Mouse (Mus musculus) heart, embryonic 12.5 days (tissue): ENCODE data around the gene Krtdap. TPM values are rescaled to one million over a fixed set of nuclear protein-coding genes. Genes with fewer than 3 reads are reported as not detected.
"Not testable (repeated sequence)": the region's sequence is repeated elsewhere in the genome, so short reads cannot be mapped to it uniquely, and the experiment has no call there.

ENCODE experiments used
- ATAC-seq: fragments of 200-750 bp; cut with Nextera tagmentation; 2 replicates; pipeline ENCODE4 v1.8.0; 2017; ENCODE audit warnings: moderate TSS enrichment, moderate library complexity; ENCODE audit not compliant: insufficient number of reproducible peaks, low FRiP score
- H3K27ac ChIP-seq: fragments of 300-500 bp; sonication (generic); 2 replicates; pipeline ENCODE4 v1.5.1; 2016; ENCODE audit warnings: mild to moderate bottlenecking, moderate library complexity; ENCODE audit not compliant: poor library complexity, severe bottlenecking
- H3K27me3 ChIP-seq: fragments of 300-500 bp; sonication (generic); replicated peaks from 2 replicates; pipeline ENCODE4 v1.6.1; 2016; ENCODE audit warnings: mild to moderate bottlenecking, moderate library complexity
- H3K36me3 ChIP-seq: fragments of 300-500 bp; sonication (generic); 2 replicates; pipeline ENCODE4 v1.6.1; 2016; ENCODE audit warnings: mild to moderate bottlenecking, moderate library complexity
- H3K4me1 ChIP-seq: fragments of 300-500 bp; sonication (generic); replicated peaks from 2 replicates; pipeline ENCODE4 v1.6.1; 2016; ENCODE audit warnings: mild to moderate bottlenecking
- H3K4me2 ChIP-seq: fragments of 300-500 bp; sonication (generic); 2 replicates; pipeline ENCODE4 v1.6.1; 2016; ENCODE audit warnings: mild to moderate bottlenecking, moderate library complexity
- H3K4me3 ChIP-seq: fragments of 300-500 bp; sonication (generic); 2 replicates; pipeline ENCODE4 v1.5.1; 2016; ENCODE audit warnings: mild to moderate bottlenecking
- H3K9ac ChIP-seq: fragments of 300-500 bp; sonication (generic); 2 replicates; pipeline ENCODE4 v1.6.1; 2016; ENCODE audit warnings: mild to moderate bottlenecking, moderate library complexity
- H3K9me3 ChIP-seq: fragments of 300-500 bp; sonication (generic); replicated peaks from 2 replicates; pipeline ENCODE4 v1.6.1; 2016; ENCODE audit warnings: mild to moderate bottlenecking, moderate library complexity
- WGBS: fragments of 180-500 bp; shearing (Covaris S2); methylation state at CpG from one replicate; pipeline ENCODE4 v1.1.7; 2016; 5-methylcytosine and 5-hydroxymethylcytosine counted together
- polyA plus RNA-seq: library from polyadenylated mRNA; unstranded; fragments of >200 nt; fragmentation: Nextera tagmentation; extraction: Ambion mirVana; gene quantifications from 2 replicates; pipeline ENCODE4 v1.2.1, GENCODE M21; 2016

Krtdap gene
- not detected in 2 replicates for polyA plus RNA-seq

- peaks cover 35% of the 10 kb centered on the region for H3K27me3 ChIP-seq
- ATAC-seq = no peak
- 41% methylated on average over 15 of the region's 15 CpGs for WGBS
- H3K9ac ChIP-seq = no peak within 1 kb of the TSS
- no peaks in the 10 kb centered on the region for H3K4me1 ChIP-seq
- no peak within 1 kb of the TSS for H3K27ac ChIP-seq
- H3K9me3 ChIP-seq = no peaks in the 10 kb centered on the region
- no peak within 1 kb of the TSS for H3K4me3 ChIP-seq
- H3K4me2 ChIP-seq = no peak within 1 kb of the TSS
- H3K36me3 ChIP-seq = no peaks in the 10 kb centered on the region
Observed at GRCm38 (mm10) chr7:30787377-30788022, at the start of gene Krtdap. Gene Krtdap, plus strand, starts transcription at chr7:30787896.

- WGBS = 75% methylated on average over 2 of the region's 2 CpGs
- peaks cover 16% of the 10 kb centered on the region; the same call in 1 of the 2 replicates for H3K36me3 ChIP-seq
- H3K9me3 ChIP-seq, H3K9ac ChIP-seq, H3K4me1 ChIP-seq, ATAC-seq, H3K4me3 ChIP-seq, H3K4me2 ChIP-seq, H3K27me3 ChIP-seq, H3K27ac ChIP-seq: not testable (repeated sequence)
Observed at GRCm38 (mm10) chr7:30742570-30742969, 45.1 kb upstream of the Krtdap start.

GRCm38 (mm10) chr7:30743617-30744016, 44.1 kb upstream of the Krtdap start, which contains the start of gene Gapdhs:
Gene Gapdhs, minus strand, starts transcription at chr7:30743681.
- H3K36me3 ChIP-seq = 0 out of 2 replicates have a peak, but pooled peaks cover 11% of the 10 kb centered on the region
- H3K4me1 ChIP-seq, H3K27me3 ChIP-seq, H3K4me2 ChIP-seq, H3K4me3 ChIP-seq, H3K9ac ChIP-seq, ATAC-seq, H3K9me3 ChIP-seq, H3K27ac ChIP-seq: not testable (repeated sequence)
- 66% methylated on average over 4 of the region's 4 CpGs for WGBS

- no peak overlapping the region for H3K4me3 ChIP-seq
- no peak overlapping the region for H3K27ac ChIP-seq
- H3K36me3 ChIP-seq = 0 out of 2 replicates have a peak, but pooled peaks cover 11% of the 10 kb centered on the region
- no peak overlapping the region for H3K9ac ChIP-seq
- no peaks in the 10 kb centered on the region for H3K27me3 ChIP-seq
- peaks cover 2% of the 10 kb centered on the region; the same call in 1 of the 2 replicates for H3K9me3 ChIP-seq
- WGBS = 35% methylated on average over 4 of the region's 4 CpGs
- no peak for ATAC-seq
- H3K4me1 ChIP-seq = peaks cover 3% of the 10 kb centered on the region
- H3K4me2 ChIP-seq = no peak overlapping the region
Observed at GRCm38 (mm10) chr7:30744022-30744598, 43.6 kb upstream of the Krtdap start.

GRCm38 (mm10) chr7:30747525-30748204, 40.0 kb upstream of the Krtdap start:
- Histone ChIP-seq H3K27me3 (no peaks in the 10 kb centered on the region), H3K4me3 (no peak overlapping the region), H3K4me2 (no peak overlapping the region), H3K9ac (no peak overlapping the region), H3K9me3 (no peaks in the 10 kb centered on the region; the same call in 1 of the 2 replicates), H3K4me1 (peaks cover 3% of the 10 kb centered on the region), H3K27ac (no peak overlapping the region), H3K36me3 (no peaks in the 10 kb centered on the region)
- no peak for ATAC-seq
- 85% methylated on average over 7 of the region's 7 CpGs for WGBS

- no peak for ATAC-seq
- no peak overlapping the region for H3K4me3 ChIP-seq
- peaks cover 6% of the 10 kb centered on the region for H3K36me3 ChIP-seq
- no peak overlapping the region for H3K27ac ChIP-seq
- no peaks in the 10 kb centered on the region for H3K27me3 ChIP-seq
- H3K9me3 ChIP-seq = peaks cover 10% of the 10 kb centered on the region
- no peaks in the 10 kb centered on the region for H3K4me1 ChIP-seq
- no peak overlapping the region for H3K9ac ChIP-seq
- 71% methylated on average over 13 of the region's 13 CpGs for WGBS
- no peak overlapping the region for H3K4me2 ChIP-seq
Observed at GRCm38 (mm10) chr7:30749824-30750606, 37.7 kb upstream of the Krtdap start.

GRCm38 (mm10) chr7:30751086-30751669, 36.5 kb upstream of the Krtdap start, which contains the start of gene Sbsn:
Gene Sbsn, plus strand, starts transcription at chr7:30751471.
- whole genome bisulfite sequencing = 58% methylated on average over 5 of the region's 5 CpGs
- H3K9ac ChIP-seq = no peak within 1 kb of the TSS
- H3K4me2 ChIP-seq = no peak within 1 kb of the TSS

GRCm38 (mm10) chr7:30757001-30757400, 30.7 kb upstream of the Krtdap start:
- 64% methylated on average over 3 of the region's 3 CpGs for WGBS
- H3K27me3 ChIP-seq = no peaks in the 10 kb centered on the region
- peaks cover 14% of the 10 kb centered on the region for H3K36me3 ChIP-seq
- peaks cover 12% of the 10 kb centered on the region for H3K4me1 ChIP-seq
- ATAC-seq = no peak
- no peak overlapping the region for H3K9ac ChIP-seq
- H3K4me2 ChIP-seq = no peak overlapping the region
- peaks cover 15% of the 10 kb centered on the region for H3K9me3 ChIP-seq
- H3K4me3 ChIP-seq = no peak overlapping the region
- H3K27ac ChIP-seq = no peak overlapping the region

More at GRCm38 (mm10) chr7:30751086-30751669, 36.5 kb upstream of the Krtdap start, which contains the start of gene Sbsn:
- Histone ChIP-seq H3K4me3 (no peak within 1 kb of the TSS), H3K36me3 (peaks cover 14% of the 10 kb centered on the region), H3K4me1 (no peaks in the 10 kb centered on the region), H3K27me3 (no peaks in the 10 kb centered on the region), H3K9me3 (peaks cover 15% of the 10 kb centered on the region), H3K27ac (no peak within 1 kb of the TSS)
- 0 out of 2 replicates have a peak, but pooled peaks have one; percentile 48 for ATAC-seq

- H3K27ac ChIP-seq = no peak overlapping the region
- WGBS = 35% methylated on average over 4 of the region's 4 CpGs
- H3K9ac ChIP-seq = no peak overlapping the region
- H3K4me2 ChIP-seq = no peak overlapping the region
- peaks cover 14% of the 10 kb centered on the region for H3K36me3 ChIP-seq
- H3K9me3 ChIP-seq = peaks cover 15% of the 10 kb centered on the region
- no peak overlapping the region for H3K4me3 ChIP-seq
- H3K4me1 ChIP-seq = peaks cover 12% of the 10 kb centered on the region
- H3K27me3 ChIP-seq = peaks cover 12% of the 10 kb centered on the region
- ATAC-seq = no peak
Observed at GRCm38 (mm10) chr7:30758853-30759252, 28.8 kb upstream of the Krtdap start.

GRCm38 (mm10) chr7:30761769-30762352, 25.8 kb upstream of the Krtdap start:
- ATAC-seq = no peak
- peaks cover 12% of the 10 kb centered on the region for H3K4me1 ChIP-seq
- H3K4me3 ChIP-seq = no peak overlapping the region
- peaks cover 30% of the 10 kb centered on the region for H3K27me3 ChIP-seq
- no peak overlapping the region for H3K27ac ChIP-seq
- H3K9me3 ChIP-seq = no peaks in the 10 kb centered on the region
- no peaks in the 10 kb centered on the region; the same call in 1 of the 2 replicates for H3K36me3 ChIP-seq
- H3K9ac ChIP-seq = no peak overlapping the region
- 36% methylated on average over 4 of the region's 4 CpGs for WGBS
- H3K4me2 ChIP-seq = no peak overlapping the region
